Comparison of ENCODE assay signal across 25 mouse cellular contexts in the genomic region with DNA sequence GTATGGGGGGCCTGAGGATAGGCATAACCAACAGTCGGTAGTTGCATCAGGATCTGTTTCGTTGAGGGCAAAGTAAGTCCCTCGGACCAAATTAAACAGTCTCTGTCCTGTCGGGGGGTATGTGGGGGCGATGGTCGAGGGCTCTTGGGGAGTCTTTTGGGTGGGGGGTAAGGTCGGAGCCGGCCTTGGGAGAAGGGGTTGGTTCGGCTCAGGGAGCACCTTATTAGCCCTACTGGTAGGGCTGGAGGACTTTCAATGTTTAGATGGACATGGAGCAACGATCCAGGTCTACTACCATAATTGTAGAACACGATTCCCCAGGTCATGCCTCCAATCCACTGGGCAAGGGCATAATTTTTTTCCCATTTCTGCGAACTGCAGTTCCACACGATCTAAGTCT. TPM values are rescaled to one million over a fixed set of nuclear protein-coding genes. Genes with fewer than 3 reads are reported as not detected.
"Had no signal": no experiment of that assay in that cellular context is flagged by ENCODE, and none has a peak within 500 bp of the region (broad histone marks: within the 10 kb centered on the region; RNA-seq: fewer than 3 reads in every experiment).

No protein-coding gene starts in this region.

- H3K27me3 ChIP-seq: neural tube, embryonic 13.5 days; neural tube, embryonic 15.5 days; stomach, embryonic 15.5 days had no signal

- H3K4me3 ChIP-seq: neural tube, embryonic 13.5 days; neural tube, embryonic 15.5 days; stomach, embryonic 15.5 days had no signal

- H3K4me1 ChIP-seq: neural tube, embryonic 13.5 days; neural tube, embryonic 15.5 days; stomach, embryonic 15.5 days had no signal

- H3K9me3 ChIP-seq: neural tube, embryonic 15.5 days; stomach, embryonic 15.5 days had no signal

- H3K36me3 ChIP-seq: neural tube, embryonic 13.5 days; neural tube, embryonic 15.5 days; stomach, embryonic 15.5 days had no signal

- DNase-seq: retina, postnatal 1 day; right cerebral cortex, adult 18-20 months; right cerebral cortex, postnatal 14 days; right cerebral cortex, postnatal 25 days; right cerebral cortex, postnatal 4 days; spleen, adult 18-20 months; thymus, adult 18-20 months; thymus, adult 2 months; thymus, postnatal 14 days; thymus, postnatal 25 days; thymus, postnatal 36 days; thymus, postnatal 4 days had no signal

- H3K9ac ChIP-seq: neural tube, embryonic 13.5 days; neural tube, embryonic 15.5 days; stomach, embryonic 15.5 days had no signal

- H3K27ac ChIP-seq: neural tube, embryonic 13.5 days; neural tube, embryonic 15.5 days; stomach, embryonic 15.5 days; stomach, postnatal 0 days had no signal

RNA-seq across cellular contexts. Expression of a gene that starts 4.7 kb away (rescaled TPM):
- total RNA-seq: neutrophil, adult 5-6 weeks had no signal
- polyA plus RNA-seq: small intestine, adult 2 months; spleen, adult 2 months; thymus, adult 2 months had no signal

RNA-seq across cellular contexts. Expression of a gene that starts 5.4 kb away (rescaled TPM):
- total RNA-seq: neutrophil, adult 5-6 weeks had no signal
- polyA plus RNA-seq: neural tube, embryonic 13.5 days; neural tube, embryonic 14.5 days; neural tube, embryonic 15.5 days; small intestine, adult 2 months; spleen, adult 2 months; stomach, embryonic 14.5 days; stomach, embryonic 15.5 days; stomach, embryonic 16.5 days; stomach, postnatal 0 days; urinary bladder, adult 2 months had no signal

RNA-seq across cellular contexts. Expression of a gene that starts 22.7 kb away (rescaled TPM):
- total RNA-seq: neutrophil, adult 5-6 weeks had no signal
- polyA plus RNA-seq: neural tube, embryonic 13.5 days; neural tube, embryonic 14.5 days; neural tube, embryonic 15.5 days; small intestine, adult 2 months; spleen, adult 2 months; stomach, embryonic 14.5 days; stomach, embryonic 15.5 days; stomach, embryonic 16.5 days; stomach, postnatal 0 days; testis, adult 2 months; thymus, adult 2 months; thymus, postnatal 0 days; urinary bladder, adult 2 months had no signal

RNA-seq across cellular contexts. Expression of a gene that starts 25.8 kb away (rescaled TPM):
- total RNA-seq: neutrophil, adult 5-6 weeks had no signal
- polyA plus RNA-seq: neural tube, embryonic 14.5 days; spleen, adult 2 months; stomach, embryonic 14.5 days; urinary bladder, adult 2 months had no signal
